Comparison of ENCODE assay signal across 8 mouse cellular contexts in the genomic region with DNA sequence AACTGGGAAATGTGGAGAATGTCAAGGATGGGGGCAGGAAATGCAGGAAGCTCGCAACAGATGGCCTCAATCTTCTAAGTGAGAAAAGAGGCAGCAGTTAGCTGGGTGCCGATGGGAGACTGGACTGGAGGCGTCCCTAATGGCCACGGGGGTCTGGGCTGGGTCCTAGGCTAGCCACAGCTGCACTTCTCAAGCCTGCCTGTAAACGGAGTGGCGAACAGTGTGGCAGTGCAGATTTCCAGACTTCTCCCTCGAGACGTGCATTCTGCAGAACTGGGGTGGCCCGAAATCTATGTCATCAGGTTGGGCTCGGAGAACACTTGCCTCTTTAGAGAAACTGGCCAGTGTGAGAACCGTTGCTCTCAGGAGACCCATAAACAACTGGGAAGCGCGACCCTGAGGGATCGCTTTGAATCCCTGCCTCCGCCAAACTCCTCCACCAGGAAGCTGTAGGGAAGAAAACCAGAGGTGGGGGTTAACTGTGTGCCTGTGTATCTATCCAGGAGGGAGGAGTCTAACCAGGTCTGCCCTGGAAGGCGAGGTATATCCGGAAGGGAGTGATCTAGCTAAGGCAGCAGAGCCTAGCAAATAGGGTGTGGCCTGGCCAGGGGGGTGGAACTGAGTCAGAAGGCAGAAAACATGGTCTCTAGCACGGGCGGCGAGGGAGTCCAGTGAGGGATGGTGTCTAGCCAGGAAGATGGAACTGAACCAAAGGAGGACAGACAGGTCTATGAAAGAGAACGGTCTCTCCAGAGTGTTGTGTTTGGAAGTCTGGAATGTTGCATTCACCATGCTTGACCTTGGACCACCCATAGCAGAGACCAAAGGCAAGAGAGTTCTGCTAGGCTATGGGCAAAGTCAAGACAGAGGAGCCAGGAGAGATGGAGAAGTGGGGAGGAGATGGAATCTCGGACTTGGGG.
DNase-seq lines count a peak whose midpoint lies in the region; ATAC-seq and TF ChIP-seq lines count a peak whose summit lies in the region.

No protein-coding gene starts in this region.

- peak overlapping the region; percentile 67 for H3K4me2 ChIP-seq in intestine, postnatal 0 days (replicated peaks; ENCODE audit: low read depth)
- peak overlapping the region; percentile 51 for H3K4me2 ChIP-seq in limb, embryonic 15.5 days
- H3K4me2 ChIP-seq in midbrain, embryonic 13.5 days (replicated peaks): peak overlapping the region; percentile 51

- no peaks in the 10 kb centered on the region for H3K9me3 ChIP-seq in intestine, postnatal 0 days (ENCODE audit: control insufficient read depth)
- no peaks in the 10 kb centered on the region for H3K9me3 ChIP-seq in limb, embryonic 15.5 days
- peaks cover 8% of the 10 kb centered on the region; the same call in 1 of the 2 replicates for H3K9me3 ChIP-seq in midbrain, embryonic 13.5 days

- WGBS in intestine, postnatal 0 days: 2% methylated on average over 22 of the region's 22 CpGs
- 4% methylated on average over 22 of the region's 22 CpGs for WGBS in limb, embryonic 15.5 days
- 5% methylated on average over 22 of the region's 22 CpGs for WGBS in midbrain, embryonic 13.5 days

- peak overlapping the region; percentile 27 for H3K4me3 ChIP-seq in intestine, postnatal 0 days (ENCODE audit: low read depth, low read length)
- peak overlapping the region; percentile 32 for H3K4me3 ChIP-seq in limb, embryonic 15.5 days
- H3K4me3 ChIP-seq in midbrain, embryonic 13.5 days (replicated peaks): peak overlapping the region; percentile 29

- H3K9ac ChIP-seq in intestine, postnatal 0 days (ENCODE audit: low read depth, low read length): peak overlapping the region; percentile 35
- no peak overlapping the region for H3K9ac ChIP-seq in limb, embryonic 15.5 days
- H3K9ac ChIP-seq in midbrain, embryonic 13.5 days (replicated peaks): peak overlapping the region; percentile 36

- H3K27ac ChIP-seq in intestine, postnatal 0 days (ENCODE audit: low read depth, low read length): peak overlapping the region; percentile 81
- H3K27ac ChIP-seq in limb, embryonic 15.5 days: peak overlapping the region; percentile 74
- H3K27ac ChIP-seq in midbrain, embryonic 13.5 days: no peak overlapping the region

- ATAC-seq in intestine, postnatal 0 days: peak; percentile 93
- peak; percentile 85; the same call in 1 of the 2 replicates for ATAC-seq in limb, embryonic 15.5 days (ENCODE audit: insufficient number of reproducible peaks, low FRiP score, low TSS enrichment, low read depth)
- peak; percentile 67 for ATAC-seq in midbrain, embryonic 13.5 days

- peak; percentile 41 for TF ChIP-seq CTCF in intestine, postnatal 0 days (IDR thresholded peaks at IDR 0.05; ENCODE audit: low read depth)

- H3K27me3 ChIP-seq in intestine, postnatal 0 days (replicated peaks; ENCODE audit: control insufficient read depth, insufficient read depth, low read length): no peaks in the 10 kb centered on the region
- H3K27me3 ChIP-seq in limb, embryonic 15.5 days: no peaks in the 10 kb centered on the region
- H3K27me3 ChIP-seq in midbrain, embryonic 13.5 days: peaks cover 21% of the 10 kb centered on the region

- 0 out of 2 replicates have a peak, but pooled peaks cover 5% of the 10 kb centered on the region for H3K4me1 ChIP-seq in intestine, postnatal 0 days (replicated peaks; ENCODE audit: control insufficient read depth, insufficient read depth, low read length)
- peaks cover 40% of the 10 kb centered on the region for H3K4me1 ChIP-seq in limb, embryonic 15.5 days
- H3K4me1 ChIP-seq in midbrain, embryonic 13.5 days (replicated peaks): peaks cover 22% of the 10 kb centered on the region

- peak; percentile 13 for DNase-seq in cerebellum, adult 11-12 months
- no peak for DNase-seq in cerebellum, postnatal 4 days (ENCODE audit: low spot score in 2 of 2)
- DNase-seq in embryo, embryonic 10.5 days (ENCODE audit: low spot score): peak; percentile 66
- peak; percentile 71 to 82 for DNase-seq in heart, adult 18-20 months
- DNase-seq in spleen, postnatal 10 days (ENCODE audit: low spot score in 2 of 2): peak; percentile 24 to 73

- no peaks in the 10 kb centered on the region for H3K36me3 ChIP-seq in intestine, postnatal 0 days (ENCODE audit: control insufficient read depth, insufficient read depth)
- no peaks in the 10 kb centered on the region for H3K36me3 ChIP-seq in limb, embryonic 15.5 days
- no peaks in the 10 kb centered on the region for H3K36me3 ChIP-seq in midbrain, embryonic 13.5 days

Comparison
In these comparisons a context has a peak if more than half of its experiments do, and no peak if none do; other contexts are left out.
1. DNase-seq: peak in cerebellum, adult 11-12 months (single experiment), embryo, embryonic 10.5 days (single experiment), heart, adult 18-20 months (2 of 2) and spleen, postnatal 10 days (2 of 2); none in cerebellum, postnatal 4 days (0 of 2).
2. Peak in every context shown above with its lines, with median percentiles within 50 percentile points of each other: ATAC-seq, H3K4me2 ChIP-seq and H3K4me3 ChIP-seq.